Mouse (Mus musculus) common myeloid progenitor, adult 5-6 weeks (primary cell): ENCODE results near the gene Xpnpep1. TPM values are rescaled to one million over a fixed set of nuclear protein-coding genes. Genes with fewer than 3 reads are reported as not detected.
A peak's percentile ranks its signal among the peaks of the same experiment; 100 is the strongest.

ENCODE experiments used
- ATAC-seq: replicated peaks from 2 replicates; pipeline ENCODE4 v1.8.0; 2016; ENCODE audit warnings: low read depth, mild to moderate bottlenecking, moderate TSS enrichment, inconsistent platforms; ENCODE audit not compliant: poor library complexity, severe bottlenecking
- total RNA-seq: library from RNA; stranded (forward); fragments of 200-1000, 187-1606 nt; gene quantifications from 2 replicates; pipeline ENCODE4 v1.2.3, GENCODE M21; 2017

The Xpnpep1 gene
- total RNA-seq, 1 experiment from 2014 or later: 56.4 TPM

DNA sequence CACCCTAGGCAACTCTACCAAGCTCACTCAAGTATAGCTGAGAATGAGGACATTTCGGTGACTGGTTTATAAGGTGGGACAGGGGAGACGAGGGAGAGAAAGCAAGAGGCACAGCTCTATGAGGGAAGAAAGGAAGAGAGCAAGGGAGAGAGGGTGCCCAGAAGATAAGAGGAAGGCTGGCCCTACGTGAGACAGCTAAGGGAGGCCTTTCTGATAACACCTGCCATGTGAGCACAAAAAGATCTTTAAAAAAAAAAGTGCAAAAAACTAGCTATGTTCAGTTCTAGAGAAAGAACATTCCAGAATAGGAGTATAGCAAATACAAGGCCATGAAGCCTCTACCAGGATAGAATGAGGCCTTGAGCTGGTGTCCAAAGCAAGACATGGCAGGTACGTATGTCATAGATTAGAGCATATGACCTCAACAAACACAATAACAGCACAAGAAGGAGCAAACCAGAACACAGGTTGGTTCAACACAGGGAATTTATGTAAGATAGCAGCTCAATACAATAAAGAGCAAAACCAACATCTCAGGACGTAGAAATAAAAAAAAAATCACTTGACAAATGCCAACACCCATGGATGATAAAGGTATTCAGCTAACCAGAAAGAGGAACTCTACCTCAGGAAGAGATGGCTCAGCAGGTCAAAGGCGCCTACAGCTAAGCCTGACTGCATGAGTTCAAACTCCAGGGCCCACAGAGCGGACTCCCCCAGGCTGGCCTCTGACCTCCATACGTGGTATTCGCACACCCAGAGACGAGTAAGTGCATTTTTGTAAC is 6.7 kb downstream of the Xpnpep1 start:
- ATAC-seq: no peak

DNA sequence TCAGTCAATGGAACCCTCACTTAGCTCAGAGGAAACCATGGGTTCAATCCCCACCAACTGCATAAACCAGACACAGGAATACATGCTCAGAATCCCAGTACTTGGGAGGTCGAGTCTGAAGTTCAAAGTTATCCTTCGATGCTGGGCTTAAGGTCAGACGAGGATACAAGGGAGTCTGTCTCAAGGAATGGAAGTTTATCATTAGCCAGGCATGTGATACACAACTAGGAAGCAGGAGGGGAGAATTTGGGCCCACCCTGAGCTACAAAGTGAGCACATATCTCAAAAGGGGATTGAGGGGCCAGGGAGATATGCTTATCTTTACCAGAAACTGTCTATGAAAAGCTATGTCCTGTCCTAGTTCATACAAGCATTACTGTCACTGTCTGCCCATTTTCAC is 7.4 kb downstream of the Xpnpep1 start:
- no peak for ATAC-seq

DNA sequence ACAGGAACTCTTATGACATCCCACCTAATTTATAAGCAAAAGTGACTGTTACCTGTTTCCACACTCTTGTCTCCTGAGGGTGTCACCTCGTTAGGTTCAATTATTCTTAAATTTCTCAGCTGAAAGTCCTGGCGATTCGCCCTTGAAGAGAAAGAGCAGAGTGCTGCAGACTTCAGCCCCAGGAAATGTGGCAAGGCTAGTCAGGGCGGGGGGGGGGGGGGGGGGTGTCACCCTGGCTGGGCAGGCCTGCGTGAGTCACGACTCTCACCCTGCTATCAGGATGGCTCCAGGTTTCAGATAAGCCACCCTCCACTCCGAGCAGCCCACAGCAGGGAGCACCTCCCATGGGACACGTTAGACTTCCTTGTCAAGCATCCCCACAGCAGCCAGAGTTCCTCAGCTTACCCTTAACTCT is 8.1 kb downstream of the Xpnpep1 start:
- ATAC-seq: peak; percentile 48

DNA sequence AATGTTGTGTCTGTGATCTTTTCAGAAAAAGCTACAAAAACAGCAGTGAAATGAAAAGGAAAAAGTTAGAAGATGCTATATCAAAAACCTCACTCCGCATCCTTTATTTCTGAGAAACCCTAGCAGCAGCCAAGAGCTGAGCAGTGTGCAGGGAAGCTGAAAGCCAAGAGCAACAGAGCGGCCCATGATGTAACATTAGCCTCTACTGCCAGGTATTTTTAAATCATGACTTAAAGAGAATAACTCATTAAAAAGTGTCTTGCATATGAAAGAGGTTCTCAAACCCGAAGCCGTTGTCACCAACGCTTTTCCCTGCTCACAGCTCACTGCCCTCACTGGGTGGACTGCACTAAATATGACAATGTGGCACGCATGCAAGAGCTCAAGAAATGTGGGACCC is 9.7 kb downstream of the Xpnpep1 start:
- no peak for ATAC-seq

DNA sequence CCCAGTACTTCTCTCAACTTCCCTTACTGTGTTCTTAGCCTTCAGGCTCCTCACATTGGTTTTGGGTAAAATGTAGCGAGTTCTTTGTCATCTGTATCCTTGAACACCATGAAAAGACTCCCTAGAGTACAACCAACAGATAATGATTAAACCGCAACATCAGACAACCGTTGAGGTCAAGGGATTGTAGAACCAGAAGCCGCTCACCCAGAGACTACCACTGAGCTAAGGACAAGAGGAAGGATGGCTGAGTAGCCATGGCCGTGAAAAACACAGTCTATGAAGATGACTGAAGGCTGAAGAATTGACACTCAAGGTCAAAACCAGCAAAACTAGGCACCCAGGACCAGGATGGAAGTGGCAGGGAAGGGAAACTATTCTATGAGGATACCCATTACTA is 10.3 kb downstream of the Xpnpep1 start:
- ATAC-seq: no peak

DNA sequence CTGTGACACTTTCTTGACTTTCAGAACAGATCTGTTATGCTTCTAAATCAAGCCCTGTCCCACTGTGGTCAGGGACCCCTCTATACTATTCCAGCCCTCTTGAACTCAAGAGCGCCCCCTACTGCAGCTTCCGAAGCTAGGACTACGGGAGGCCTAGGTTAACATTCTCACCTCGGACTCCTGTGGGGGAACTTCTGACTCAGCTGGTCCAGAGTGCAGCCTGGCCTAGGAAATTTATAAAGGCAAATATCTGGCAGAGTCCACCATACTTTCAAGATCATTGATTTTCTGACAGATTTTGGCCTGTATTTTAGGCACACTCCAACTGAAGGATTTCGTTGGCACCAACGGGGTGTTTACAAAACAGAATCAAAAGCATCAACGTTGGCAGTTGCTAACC is 11.0 kb downstream of the Xpnpep1 start:
- no peak for ATAC-seq

DNA sequence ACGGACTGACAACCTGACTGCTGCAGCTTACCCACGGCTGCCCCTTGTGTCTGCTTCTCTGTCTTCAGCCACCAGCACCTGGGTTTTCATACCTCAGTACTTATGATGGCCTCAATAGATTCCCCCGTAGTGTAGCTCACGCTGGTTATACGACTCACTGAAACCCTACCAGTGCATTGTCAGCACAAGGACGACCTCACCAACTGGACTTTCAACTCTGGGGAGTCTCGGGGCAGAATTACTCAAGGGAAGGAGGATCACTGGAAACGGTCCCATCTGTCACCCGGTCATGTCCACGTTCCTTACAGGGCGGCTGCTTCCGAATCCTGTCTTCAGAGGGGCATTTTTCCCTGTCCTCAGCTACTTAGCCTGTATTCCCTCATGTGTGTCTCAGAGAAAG is 11.8 kb downstream of the Xpnpep1 start:
- ATAC-seq: no peak

DNA sequence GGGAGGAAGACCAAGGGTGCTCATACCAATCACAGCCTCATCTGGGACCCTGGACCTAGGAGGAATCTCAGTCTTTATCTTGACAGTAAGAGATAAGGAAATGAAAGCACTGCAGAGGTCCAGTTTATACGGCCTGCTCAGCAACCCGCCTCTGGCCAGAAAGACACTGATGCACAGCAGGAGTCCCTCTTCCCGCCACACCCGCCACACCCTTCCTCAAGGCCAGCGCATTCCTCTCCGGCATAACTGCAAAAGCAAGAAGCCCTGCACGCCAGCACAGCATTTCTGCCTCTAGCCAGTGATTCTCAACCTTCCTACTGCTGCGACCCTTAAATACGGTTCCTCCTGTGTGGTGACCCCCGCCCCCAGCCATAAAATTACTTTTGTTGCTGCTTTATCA is 16.8 kb downstream of the Xpnpep1 start:
- ATAC-seq: no peak

DNA sequence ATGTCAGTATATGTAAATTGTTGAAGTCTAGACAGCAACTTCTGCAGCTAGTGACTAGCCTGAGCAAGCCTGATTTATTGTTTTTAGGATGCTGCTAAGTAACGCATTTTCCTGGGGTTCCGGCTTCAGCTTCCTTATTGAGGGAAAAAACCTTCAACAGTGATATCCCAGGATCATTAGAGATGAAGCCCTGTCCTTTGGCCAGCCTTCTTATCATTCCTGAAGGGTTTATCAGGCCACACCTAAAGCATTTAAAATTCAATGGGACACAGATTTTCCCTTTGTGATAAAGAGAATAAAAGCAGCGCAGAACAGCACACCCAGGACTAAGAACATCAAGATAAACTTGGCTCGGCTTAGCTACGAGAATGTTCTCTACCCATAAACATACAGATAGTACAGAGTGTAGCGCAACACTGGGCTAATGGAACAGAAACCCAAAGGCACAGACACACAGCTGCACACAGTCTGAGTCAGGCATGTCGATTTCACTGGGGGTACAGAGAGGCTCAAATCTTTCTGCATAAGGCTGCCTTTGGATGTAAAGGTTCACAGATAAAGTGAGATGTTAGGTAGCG is 17.9 kb downstream of the Xpnpep1 start:
- ATAC-seq: no peak

DNA sequence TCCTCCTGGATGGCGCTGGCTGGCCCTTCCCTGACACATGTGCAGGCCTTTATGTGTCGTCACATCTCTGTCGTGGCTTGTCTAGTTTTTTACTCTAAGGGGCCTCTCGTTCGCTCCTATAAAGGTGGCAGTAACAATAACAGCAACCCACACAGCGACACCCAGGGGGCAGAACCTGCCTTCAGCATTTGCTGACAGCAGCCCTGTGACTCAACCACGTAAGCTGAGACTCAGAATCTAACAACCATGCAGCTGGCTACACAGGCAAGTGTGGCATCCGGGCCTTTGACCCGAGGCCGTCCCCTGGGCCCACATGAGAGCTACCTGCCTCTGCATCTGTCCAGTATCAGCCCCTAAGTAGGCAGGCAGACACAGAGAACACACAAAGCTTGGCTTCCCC is 18.5 kb downstream of the Xpnpep1 start:
- ATAC-seq: no peak

DNA sequence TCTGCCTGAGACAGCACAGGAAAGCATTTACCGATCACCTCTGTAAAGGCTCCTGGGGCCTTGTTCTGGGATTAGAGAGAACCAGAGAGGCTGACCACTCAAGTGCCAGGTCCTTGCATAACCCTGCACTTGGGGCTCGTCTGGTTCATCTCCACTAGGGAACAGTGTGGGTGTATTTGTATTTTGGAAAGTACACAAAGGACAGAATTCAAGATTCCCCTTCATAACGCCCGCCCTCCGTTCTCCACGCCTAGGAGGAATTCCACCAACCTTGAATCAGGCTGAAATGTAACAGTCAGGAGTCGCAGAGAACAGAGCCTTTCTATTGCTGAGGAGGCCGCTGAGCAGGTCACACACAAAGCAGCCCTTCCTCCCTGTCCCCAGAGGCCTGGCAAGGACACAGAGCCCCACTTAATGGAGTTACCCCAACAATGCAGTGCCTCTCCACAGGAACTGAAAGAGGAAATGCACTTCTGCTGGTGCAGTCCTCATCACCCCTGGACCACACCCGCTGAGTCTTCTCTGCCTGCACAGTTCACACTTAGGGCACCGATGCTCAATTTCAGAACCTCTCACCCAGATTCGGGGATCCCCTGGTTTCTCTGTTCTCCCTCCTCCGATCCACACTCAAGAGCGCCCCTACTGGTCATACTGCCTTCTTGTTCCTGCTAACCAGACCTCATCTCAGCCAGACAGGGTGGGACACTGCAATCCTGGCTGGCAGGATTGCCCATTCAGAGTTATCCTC is 20.1 kb downstream of the Xpnpep1 start:
- peak; percentile 85 for ATAC-seq

DNA sequence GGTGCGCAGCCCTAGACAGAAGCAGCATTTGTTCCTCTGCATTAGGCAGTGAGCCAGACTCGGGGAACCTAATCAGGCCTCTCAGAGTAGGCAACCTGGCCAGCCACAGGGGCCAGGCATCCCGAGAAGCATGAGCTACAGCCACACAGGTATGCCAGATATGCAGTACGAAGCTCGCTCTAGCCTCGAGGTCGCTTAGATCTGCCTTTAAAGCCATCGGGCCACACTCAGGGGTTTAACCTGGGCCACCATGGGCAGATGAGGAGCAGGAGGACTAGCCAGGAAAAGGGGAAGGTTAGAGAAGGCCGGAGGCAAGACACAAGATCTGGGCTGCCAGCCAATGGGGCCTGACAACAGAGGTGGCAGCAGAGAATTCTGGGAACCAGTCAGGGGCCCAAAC is 22.1 kb downstream of the Xpnpep1 start:
- ATAC-seq: no peak

DNA sequence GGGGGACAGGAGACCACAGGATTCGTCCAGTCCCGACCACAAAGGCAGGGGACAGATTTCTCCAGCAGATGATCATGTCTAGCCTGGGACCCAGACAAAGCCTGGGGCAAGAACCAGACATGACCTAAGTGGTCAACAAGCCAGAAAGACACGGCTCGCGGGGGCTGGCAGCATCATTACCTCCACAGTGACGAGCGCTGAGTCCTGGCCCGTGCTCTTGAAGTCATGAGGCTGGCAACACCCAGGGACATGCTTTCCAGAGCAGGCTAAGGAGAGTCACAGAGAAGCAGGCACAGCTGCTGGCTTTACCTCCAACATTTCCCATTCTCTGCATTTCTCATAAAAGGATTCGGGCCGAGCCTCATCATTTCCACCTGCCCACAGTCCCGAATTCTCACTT is 22.8 kb downstream of the Xpnpep1 start:
- ATAC-seq: no peak

DNA sequence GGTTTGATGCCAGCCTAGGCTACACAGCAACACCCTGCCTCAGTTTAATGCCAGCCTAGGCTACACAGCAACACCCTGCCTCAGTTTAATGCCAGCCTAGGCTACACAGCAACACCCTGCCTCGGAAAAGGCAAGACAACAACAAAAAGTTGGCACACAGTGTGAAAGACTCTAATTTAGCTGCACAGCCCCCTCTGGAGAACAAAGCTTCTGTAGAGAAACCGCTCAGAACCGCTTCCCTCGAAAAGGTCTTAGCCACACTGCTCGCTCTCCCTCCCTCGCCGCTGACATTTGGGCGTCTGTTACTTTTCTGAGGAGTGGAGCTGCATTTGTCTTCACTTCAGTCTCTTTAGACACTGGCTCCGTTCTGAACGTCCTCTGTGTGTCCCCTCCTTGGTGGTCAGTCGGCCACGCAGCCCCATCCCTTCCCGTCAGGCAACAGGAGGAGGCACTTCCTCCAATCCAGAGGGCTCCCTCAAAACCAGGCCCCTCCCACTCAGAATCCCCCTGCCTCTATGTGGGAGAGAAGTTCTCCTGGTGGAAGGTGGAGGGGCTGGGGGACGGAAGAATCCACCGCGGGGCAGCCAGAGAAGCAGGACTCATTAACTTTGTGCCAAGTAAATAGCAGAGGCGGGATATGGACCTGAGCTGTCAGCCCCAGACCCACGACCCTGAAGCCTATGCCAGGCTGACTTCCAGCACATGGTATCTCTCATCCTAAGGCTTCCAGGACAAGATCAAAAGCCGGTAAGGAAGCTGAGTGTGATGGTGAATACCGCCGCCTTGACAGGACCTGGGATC is 24.9 kb downstream of the Xpnpep1 start:
- no peak for ATAC-seq

DNA sequence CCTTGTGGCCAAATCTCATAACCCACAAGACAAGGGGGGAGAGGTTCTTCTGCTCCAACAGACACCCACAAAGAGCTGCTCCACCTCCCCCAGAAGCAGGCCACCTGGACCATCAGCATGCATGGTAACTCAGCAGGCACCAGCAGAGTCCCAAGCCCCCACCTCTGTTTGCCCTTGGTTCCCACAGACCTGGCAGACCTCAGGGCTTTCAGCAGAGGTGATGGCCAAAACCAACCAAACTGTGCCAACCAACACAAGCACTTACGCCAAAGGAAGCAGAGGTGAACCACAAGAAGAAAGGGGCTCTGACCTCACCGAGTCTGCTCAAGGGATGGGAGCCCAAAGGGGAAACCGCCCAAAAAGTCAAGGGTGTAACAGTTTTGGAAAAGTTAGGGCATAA is 26.3 kb downstream of the Xpnpep1 start:
- peak; percentile 31 for ATAC-seq

DNA sequence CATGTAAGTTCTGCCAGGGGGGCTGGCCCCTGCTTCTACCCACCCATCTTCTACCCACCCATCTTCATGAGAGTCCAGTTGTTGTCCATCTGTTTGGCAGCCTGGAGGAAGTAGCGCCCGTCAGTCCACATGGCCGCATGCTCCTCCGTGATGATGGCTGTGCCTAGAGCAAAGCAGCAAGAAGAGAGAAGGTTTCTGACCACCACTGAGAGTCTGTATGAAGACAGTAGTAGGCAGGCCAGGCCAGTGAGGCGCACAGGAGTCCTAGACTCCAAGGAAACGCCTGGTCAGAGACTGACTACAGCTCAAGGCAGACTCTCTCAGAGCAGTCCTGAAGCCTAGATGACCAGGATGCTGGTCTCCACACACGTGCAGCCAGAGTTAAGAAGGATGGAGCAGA is 26.7 kb downstream of the Xpnpep1 start:
- no peak for ATAC-seq

DNA sequence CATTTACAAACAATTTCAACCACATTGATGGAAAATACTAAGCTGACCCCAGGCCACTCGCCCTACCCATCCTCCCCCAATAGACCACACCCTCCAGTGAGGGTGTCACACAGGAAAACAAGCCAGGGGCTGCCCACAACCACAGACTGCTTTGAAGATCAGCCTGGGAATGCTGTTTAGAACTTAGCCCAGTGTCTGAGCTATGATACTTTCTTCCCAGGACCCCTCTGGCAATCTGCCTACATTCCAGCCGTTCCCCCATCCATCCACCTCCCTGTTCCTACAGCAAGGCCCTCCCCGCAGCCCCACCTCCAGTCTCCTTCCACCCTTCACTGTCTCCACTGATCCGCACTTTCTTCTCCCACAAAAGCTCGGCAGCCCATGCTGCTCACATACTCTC is 29.1 kb downstream of the Xpnpep1 start:
- no peak for ATAC-seq

DNA sequence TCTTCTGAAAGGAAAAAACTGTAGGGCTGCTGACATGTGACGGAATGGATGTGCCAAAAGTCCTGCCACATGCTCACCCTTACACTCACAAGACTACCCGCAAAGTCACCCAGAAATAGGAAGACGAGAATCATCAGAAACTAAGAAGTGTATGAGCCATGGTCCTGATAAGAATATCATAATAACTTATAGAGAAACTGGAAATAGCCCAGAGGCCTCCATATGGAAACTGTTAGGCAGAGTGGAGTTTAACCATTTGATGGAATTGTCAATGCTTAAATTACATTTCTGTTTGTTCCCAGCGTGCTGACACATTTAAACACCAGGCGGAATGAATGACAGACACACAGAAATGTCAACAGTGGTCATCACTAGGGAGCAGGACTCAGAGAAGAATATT is 31.1 kb downstream of the Xpnpep1 start:
- no peak for ATAC-seq

DNA sequence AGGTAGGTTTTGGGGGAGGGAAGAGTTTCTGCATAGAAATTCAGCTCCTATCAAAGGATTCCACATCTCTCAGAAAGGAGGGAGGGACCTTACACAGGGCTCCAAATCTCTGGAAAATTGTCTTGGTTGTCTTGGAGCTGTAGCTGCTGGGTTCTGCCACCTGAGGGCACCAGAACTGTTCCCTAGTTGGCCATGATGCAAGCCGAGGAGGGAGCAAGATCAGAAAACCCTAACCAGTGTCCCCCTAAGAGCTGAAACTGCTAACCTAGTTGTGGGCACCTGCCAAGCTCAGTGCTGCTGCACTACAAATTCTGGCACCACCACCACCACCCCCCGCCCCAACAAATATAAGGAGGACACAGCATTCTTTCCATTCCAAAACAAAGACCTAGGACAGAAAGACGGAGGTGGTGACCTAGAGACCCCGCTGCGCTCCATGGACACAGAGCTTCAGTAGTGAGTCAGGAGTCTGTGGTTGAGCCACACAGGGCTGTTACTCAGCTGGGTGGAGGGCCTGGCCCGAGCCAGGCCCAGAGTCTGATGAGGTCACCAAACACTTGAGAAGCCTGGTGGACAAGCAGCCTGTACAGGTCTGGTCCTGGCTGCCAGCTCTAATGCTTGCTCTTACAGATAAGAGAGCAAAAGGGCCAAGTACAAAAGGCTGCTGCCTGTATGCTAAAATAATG is 31.9 kb downstream of the Xpnpep1 start:
- ATAC-seq: peak; percentile 62

DNA sequence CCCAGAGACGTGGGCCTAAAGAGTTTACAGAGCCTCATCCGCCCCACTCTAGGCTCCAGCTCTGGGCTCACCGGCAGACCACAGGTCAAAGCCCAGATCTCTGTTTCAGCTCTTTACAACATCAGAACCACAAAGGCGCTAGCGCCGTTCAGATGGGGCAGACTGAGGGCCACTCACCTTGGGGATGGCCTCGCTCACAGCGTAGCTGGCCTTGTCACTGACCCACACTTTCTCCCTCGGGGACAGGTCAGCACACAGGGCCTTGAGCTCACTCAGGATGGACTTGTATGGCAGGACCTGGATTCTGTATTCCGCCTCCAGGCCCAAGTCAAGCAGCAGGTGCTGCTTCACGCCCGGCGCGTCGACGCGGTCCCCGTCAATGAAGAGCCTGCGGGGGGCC is 34.0 kb downstream of the Xpnpep1 start:
- ATAC-seq: no peak
